Mouse (Mus musculus): Measurements from ENCODE around the gene Trpm3.

DNA sequence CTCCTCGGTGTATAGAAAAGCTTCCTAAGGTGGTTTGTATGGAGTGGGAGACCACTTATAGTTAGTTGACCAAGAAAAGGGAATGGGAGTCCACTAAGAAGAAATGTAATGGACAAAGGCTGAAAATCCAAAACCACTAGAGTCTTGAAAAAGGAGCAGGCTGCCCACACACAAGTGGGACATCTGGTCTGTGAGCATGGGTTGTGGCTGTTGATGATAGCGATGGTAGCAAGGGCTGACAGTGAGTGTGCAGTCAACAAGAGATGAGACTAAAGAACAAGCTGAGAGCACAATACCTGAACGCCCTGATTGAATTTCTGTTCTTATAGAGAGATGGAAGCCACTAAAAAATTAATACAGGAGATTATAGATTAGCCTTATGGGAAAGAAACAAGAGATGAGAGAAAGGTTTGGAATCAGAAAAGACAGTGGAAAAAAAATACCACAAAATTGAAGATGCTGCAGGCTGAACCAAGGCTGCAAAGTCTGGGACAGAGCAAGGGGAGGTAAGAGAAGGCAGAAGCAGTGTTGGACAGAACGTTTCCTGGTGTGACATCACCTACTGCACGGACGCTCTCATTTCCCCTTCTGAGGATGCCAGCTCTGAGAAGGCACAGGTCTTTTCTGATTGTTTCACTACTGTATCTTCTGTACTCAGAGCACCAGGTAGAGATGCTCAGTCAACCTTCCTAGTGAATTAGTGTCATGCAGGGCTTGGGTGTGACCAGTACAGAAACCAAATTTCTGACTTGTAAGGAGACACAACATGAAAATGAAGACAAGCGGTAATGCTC is 710.1 kb downstream of the Trpm3 start:
- TF ChIP-seq CTCF (IDR thresholded peaks at IDR 0.05; ENCODE audit: extremely low read depth, insufficient read depth, insufficient read length, insufficient replicate concordance) (no peak), POLR2A (IDR thresholded peaks at IDR 0.05; ENCODE audit: low read depth, low read length) (no peak)

Data from spleen, adult 2 months (tissue).